Mouse (Mus musculus): Measurements from ENCODE around the gene 3110009E18Rik.
A peak's percentile ranks its signal among the peaks of the same experiment; 100 is the strongest.

3110009E18Rik gene

GRCm38 (mm10) chr1:120197189-120197588 is 76.2 kb downstream of the 3110009E18Rik start:
- peak; percentile 74 for DNase-seq

- no peak for DNase-seq
These were observed 77.2 kb downstream of the 3110009E18Rik start for GRCm38 (mm10) chr1:120198151-120198550.

- DNase-seq: no peak
These were observed 78.0 kb downstream of the 3110009E18Rik start for GRCm38 (mm10) chr1:120198942-120199341.

- no peak for DNase-seq
These were observed 81.6 kb downstream of the 3110009E18Rik start for GRCm38 (mm10) chr1:120202542-120202941.

- DNase-seq: no peak
These were observed 82.8 kb downstream of the 3110009E18Rik start for GRCm38 (mm10) chr1:120203836-120204235.

- DNase-seq: no peak
These were observed 83.8 kb downstream of the 3110009E18Rik start for GRCm38 (mm10) chr1:120204834-120205233.

- DNase-seq: peak; percentile 19
These were observed 86.6 kb downstream of the 3110009E18Rik start for GRCm38 (mm10) chr1:120207568-120207967.

GRCm38 (mm10) chr1:120208502-120209230 is 87.7 kb downstream of the 3110009E18Rik start:
- no peak for DNase-seq

- DNase-seq: no peak
These were observed 99.9 kb downstream of the 3110009E18Rik start for GRCm38 (mm10) chr1:120220841-120221240.

GRCm38 (mm10) chr1:120221285-120221684 is 100.3 kb downstream of the 3110009E18Rik start:
- no peak for DNase-seq

GRCm38 (mm10) chr1:120223613-120224012 is 102.6 kb downstream of the 3110009E18Rik start:
- no peak for DNase-seq

GRCm38 (mm10) chr1:120229723-120230471 is 108.9 kb downstream of the 3110009E18Rik start:
- DNase-seq: no peak

GRCm38 (mm10) chr1:120231334-120231733 is 110.3 kb downstream of the 3110009E18Rik start:
- no peak for DNase-seq

- DNase-seq: no peak
These were observed 111.2 kb downstream of the 3110009E18Rik start for GRCm38 (mm10) chr1:120232170-120232569.

GRCm38 (mm10) chr1:120235631-120236215 is 114.7 kb downstream of the 3110009E18Rik start:
- DNase-seq: no peak

- DNase-seq: no peak
These were observed 115.4 kb downstream of the 3110009E18Rik start for GRCm38 (mm10) chr1:120236424-120236823.

- DNase-seq: no peak
These were observed 116.1 kb downstream of the 3110009E18Rik start for GRCm38 (mm10) chr1:120237068-120237467.
